Mouse (Mus musculus): Measurements from ENCODE around the gene Sema3a.
"Not testable (repeated sequence)": the region's sequence is repeated elsewhere in the genome, so short reads cannot be mapped to it uniquely, and the experiment has no call there.

The Sema3a gene

GRCm38 (mm10) chr5:13432574-13432973 is 307.4 kb downstream of the Sema3a start:
- no peak for DNase-seq

GRCm38 (mm10) chr5:13433303-13433702 is 308.1 kb downstream of the Sema3a start:
- no peak for DNase-seq

GRCm38 (mm10) chr5:13441112-13441511 is 315.9 kb downstream of the Sema3a start:
- DNase-seq = no peak

GRCm38 (mm10) chr5:13460182-13461001 is 335.2 kb downstream of the Sema3a start:
- DNase-seq = no peak

GRCm38 (mm10) chr5:13468856-13469255 is 343.6 kb downstream of the Sema3a start:
- no peak for DNase-seq

GRCm38 (mm10) chr5:13469401-13469800 is 344.2 kb downstream of the Sema3a start:
- DNase-seq = no peak

GRCm38 (mm10) chr5:13470057-13470905 is 345.1 kb downstream of the Sema3a start:
- DNase-seq = no peak

GRCm38 (mm10) chr5:13477653-13478052 is 352.4 kb downstream of the Sema3a start:
- no peak for DNase-seq

- DNase-seq = no peak
Observed at GRCm38 (mm10) chr5:13488671-13489070, 363.5 kb downstream of the Sema3a start.

GRCm38 (mm10) chr5:13495967-13496366 is 370.8 kb downstream of the Sema3a start:
- DNase-seq = not testable (repeated sequence)

GRCm38 (mm10) chr5:13499835-13500234 is 374.6 kb downstream of the Sema3a start:
- DNase-seq = no peak

GRCm38 (mm10) chr5:13505839-13506499 is 380.8 kb downstream of the Sema3a start:
- DNase-seq = no peak

GRCm38 (mm10) chr5:13509163-13509562 is 383.9 kb downstream of the Sema3a start:
- no peak for DNase-seq

GRCm38 (mm10) chr5:13517018-13517417 is 391.8 kb downstream of the Sema3a start:
- no peak for DNase-seq

GRCm38 (mm10) chr5:13525597-13525996 is 400.4 kb downstream of the Sema3a start:
- no peak for DNase-seq

GRCm38 (mm10) chr5:13527037-13527464 is 401.8 kb downstream of the Sema3a start:
- no peak for DNase-seq

- DNase-seq = no peak
Observed at GRCm38 (mm10) chr5:13529226-13529625, 404.0 kb downstream of the Sema3a start.

- DNase-seq = no peak
Observed at GRCm38 (mm10) chr5:13547472-13548209, 422.4 kb downstream of the Sema3a start.

GRCm38 (mm10) chr5:13548210-13548554 is 423.0 kb downstream of the Sema3a start:
- no peak for DNase-seq

- no peak for DNase-seq
Observed at GRCm38 (mm10) chr5:13549080-13549479, 423.9 kb downstream of the Sema3a start.

- no peak for DNase-seq
Observed at GRCm38 (mm10) chr5:13550953-13551352, 425.7 kb downstream of the Sema3a start.

GRCm38 (mm10) chr5:13557257-13557656 is 432.0 kb downstream of the Sema3a start:
- DNase-seq = no peak

- DNase-seq = no peak
Observed at GRCm38 (mm10) chr5:13573867-13574266, 448.7 kb downstream of the Sema3a start.
